Mouse (Mus musculus): ENCODE measurements around the gene Fmo2. TPM values are rescaled to one million over a fixed set of nuclear protein-coding genes. Genes with fewer than 3 reads are reported as not detected.

Fmo2 gene
- polyA plus RNA-seq, 1 experiment from 2014 or later, result 0.55 TPM

DNA sequence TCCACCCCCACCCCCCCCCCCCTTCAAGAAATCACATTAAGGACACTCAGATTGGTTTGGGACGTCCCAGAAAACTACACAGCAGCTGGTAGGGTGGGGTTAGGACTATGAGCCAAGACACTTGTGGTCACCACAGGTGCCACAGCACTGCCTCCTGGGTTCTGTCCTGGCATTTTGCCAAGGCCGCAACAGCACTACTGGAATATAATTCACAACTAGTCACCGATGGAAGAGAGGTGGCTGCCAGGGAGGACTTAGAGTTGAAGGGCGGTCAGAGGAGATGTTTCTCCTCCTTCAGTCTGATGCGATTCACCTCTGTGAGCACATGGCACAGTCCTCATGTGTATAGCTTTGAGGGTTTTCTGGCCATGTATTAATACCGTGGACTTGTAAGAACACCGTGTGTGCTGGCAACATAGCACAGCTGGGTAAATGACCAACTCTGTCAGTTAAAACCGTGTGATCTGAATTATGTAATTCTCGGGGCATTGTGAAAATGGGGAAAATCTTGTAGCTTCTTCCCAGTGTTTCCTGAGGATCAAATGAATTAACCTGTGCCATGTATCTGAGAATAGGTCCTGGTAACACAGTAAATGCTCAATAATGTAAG, 38.4 kb downstream of the Fmo2 start:
- H3K4me1 ChIP-seq (ENCODE audit: insufficient read depth), result peaks cover 18% of the 10 kb centered on the region
- no peak overlapping the region for H3K9ac ChIP-seq (replicated peaks)
- DNase-seq (peak; percentile 28), ATAC-seq (no peak)
- no peak for TF ChIP-seq EP300 (IDR thresholded peaks at IDR 0.05; ENCODE audit: low read depth)
- no peak for TF ChIP-seq CTCF (IDR thresholded peaks at IDR 0.05; ENCODE audit: low read depth)
- H3K4me2 ChIP-seq (ENCODE audit: low read depth, low read length), result no peak overlapping the region
- WGBS (ENCODE audit: insufficient replicate concordance), result 67% methylated on average over 9 of the region's 9 CpGs
- H3K36me3 ChIP-seq (replicated peaks; ENCODE audit: insufficient read depth, low read length), result no peaks in the 10 kb centered on the region
- H3K27ac ChIP-seq (ENCODE audit: low read depth), result no peak overlapping the region
- no peak overlapping the region for H3K4me3 ChIP-seq (ENCODE audit: low read depth, low read length)
- no peaks in the 10 kb centered on the region for H3K27me3 ChIP-seq (ENCODE audit: insufficient read depth, low read length)
- no peaks in the 10 kb centered on the region for H3K9me3 ChIP-seq (ENCODE audit: low read length)

DNA sequence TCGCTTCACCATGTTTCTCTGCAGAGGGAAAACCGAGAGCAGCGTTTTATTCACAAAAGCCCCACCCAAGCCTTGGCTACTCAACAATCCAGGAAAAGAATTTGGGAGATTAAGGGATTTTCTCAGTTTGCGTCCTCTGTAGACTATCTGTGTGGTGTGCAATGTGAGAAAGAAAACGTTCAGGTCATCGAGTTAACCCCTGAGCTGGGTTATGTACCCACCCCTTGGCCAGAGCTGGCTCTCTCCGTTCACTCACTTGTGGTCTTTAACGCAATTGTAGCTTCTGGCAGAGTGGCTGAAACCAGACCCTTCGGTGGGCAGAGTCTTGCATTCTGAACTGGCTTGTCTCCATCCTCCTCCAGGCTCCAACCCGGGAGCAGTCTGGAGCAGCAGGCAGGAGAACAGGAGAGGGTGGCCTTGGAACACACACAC, 39.0 kb downstream of the Fmo2 start:
- Histone ChIP-seq H3K9me3 (ENCODE audit: low read length) (no peaks in the 10 kb centered on the region), H3K27ac (ENCODE audit: low read depth) (no peak overlapping the region), H3K4me1 (ENCODE audit: insufficient read depth) (peaks cover 18% of the 10 kb centered on the region), H3K4me3 (ENCODE audit: low read depth, low read length) (no peak overlapping the region), H3K27me3 (ENCODE audit: insufficient read depth, low read length) (no peaks in the 10 kb centered on the region), H3K9ac (replicated peaks) (no peak overlapping the region), H3K36me3 (replicated peaks; ENCODE audit: insufficient read depth, low read length) (no peaks in the 10 kb centered on the region), H3K4me2 (ENCODE audit: low read depth, low read length) (no peak overlapping the region)
- WGBS (ENCODE audit: insufficient replicate concordance), result 61% methylated on average over 10 of the region's 10 CpGs
- DNase-seq (no peak), ATAC-seq (no peak)
- TF ChIP-seq EP300 (IDR thresholded peaks at IDR 0.05; ENCODE audit: low read depth) (no peak), CTCF (IDR thresholded peaks at IDR 0.05; ENCODE audit: low read depth) (no peak)

DNA sequence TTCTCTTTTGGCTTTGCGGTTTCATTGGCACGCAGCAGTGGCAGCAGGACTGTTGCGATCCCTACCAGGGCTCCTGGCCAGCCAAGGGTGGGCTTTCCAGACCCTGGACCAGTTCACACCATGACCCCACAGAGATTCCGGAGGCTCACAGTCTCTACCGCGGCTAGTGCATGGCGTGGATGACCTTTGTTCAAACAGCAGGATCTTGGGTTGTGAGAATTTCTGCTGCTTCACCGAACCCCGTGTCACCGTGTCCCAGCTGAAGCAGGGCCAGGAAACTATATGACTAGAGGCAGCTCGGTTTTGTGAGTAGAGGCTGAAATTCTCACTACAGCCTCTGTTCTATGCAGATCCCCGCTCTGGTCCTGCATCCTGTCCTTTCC, 39.8 kb downstream of the Fmo2 start:
- Histone ChIP-seq H3K9ac (replicated peaks) (no peak overlapping the region), H3K9me3 (ENCODE audit: low read length) (no peaks in the 10 kb centered on the region), H3K27me3 (ENCODE audit: insufficient read depth, low read length) (no peaks in the 10 kb centered on the region), H3K4me3 (ENCODE audit: low read depth, low read length) (no peak overlapping the region), H3K27ac (ENCODE audit: low read depth) (no peak overlapping the region; the same call in 1 of the 2 replicates), H3K4me2 (ENCODE audit: low read depth, low read length) (0 out of 2 replicates have a peak overlapping the region, but pooled peaks have one; percentile 29), H3K36me3 (replicated peaks; ENCODE audit: insufficient read depth, low read length) (no peaks in the 10 kb centered on the region), H3K4me1 (ENCODE audit: insufficient read depth) (peaks cover 20% of the 10 kb centered on the region)
- TF ChIP-seq CTCF (IDR thresholded peaks at IDR 0.05; ENCODE audit: low read depth), result no peak
- TF ChIP-seq EP300 (IDR thresholded peaks at IDR 0.05; ENCODE audit: low read depth), result no peak
- DNase-seq (no peak), ATAC-seq (no peak)
- 55% methylated on average over 12 of the region's 12 CpGs for WGBS (ENCODE audit: insufficient replicate concordance)

DNA sequence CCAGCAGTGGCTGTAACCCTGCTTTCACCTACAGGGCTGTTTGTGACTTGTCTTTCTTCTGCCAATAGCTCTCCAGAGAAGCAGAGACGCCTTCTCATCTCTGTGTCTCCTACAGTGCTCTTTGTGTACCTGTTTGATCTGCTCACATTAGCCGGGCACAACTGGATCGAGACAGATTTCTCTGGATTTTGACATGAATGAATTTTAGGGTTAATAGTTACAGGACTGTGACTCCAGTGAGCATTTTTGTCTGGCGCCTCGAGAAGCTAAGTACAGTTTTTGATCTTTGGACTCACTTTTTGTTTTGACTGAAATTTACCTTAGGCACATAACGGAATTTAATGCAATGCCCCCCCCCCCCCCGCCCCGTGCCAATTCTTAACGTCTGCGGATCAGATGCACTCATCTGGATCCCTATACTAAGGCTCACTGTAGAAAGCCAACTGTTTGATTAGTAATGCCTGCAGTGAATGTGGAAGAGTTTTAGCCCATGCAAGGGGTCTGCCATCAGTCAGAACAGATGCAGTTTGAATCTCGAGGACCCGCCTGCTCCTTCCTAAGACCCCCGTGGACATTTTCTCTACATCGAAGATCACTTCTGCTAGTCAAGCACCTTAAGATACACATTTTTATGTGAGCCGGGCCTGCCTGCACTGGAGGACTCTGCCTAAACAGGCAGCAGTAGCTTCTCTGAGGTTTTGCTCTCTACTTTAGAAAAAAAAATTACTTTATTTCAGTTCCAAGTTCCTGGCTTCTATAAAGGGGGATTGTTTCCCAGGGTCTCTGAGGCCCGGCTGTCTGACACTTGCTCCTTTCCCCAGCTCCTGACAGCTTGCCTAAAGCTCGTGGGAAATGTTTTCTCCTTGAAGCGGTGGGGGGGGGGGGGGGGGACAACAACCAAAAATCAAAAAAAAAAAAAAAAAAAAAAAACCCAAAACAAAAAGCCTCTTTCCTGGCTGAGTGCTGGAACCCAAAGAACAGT, 40.5 kb downstream of the Fmo2 start:
- no peak overlapping the region for H3K9ac ChIP-seq (replicated peaks)
- no peak for DNase-seq
- WGBS (ENCODE audit: insufficient replicate concordance), result 73% methylated on average over 17 of the region's 18 CpGs

DNA sequence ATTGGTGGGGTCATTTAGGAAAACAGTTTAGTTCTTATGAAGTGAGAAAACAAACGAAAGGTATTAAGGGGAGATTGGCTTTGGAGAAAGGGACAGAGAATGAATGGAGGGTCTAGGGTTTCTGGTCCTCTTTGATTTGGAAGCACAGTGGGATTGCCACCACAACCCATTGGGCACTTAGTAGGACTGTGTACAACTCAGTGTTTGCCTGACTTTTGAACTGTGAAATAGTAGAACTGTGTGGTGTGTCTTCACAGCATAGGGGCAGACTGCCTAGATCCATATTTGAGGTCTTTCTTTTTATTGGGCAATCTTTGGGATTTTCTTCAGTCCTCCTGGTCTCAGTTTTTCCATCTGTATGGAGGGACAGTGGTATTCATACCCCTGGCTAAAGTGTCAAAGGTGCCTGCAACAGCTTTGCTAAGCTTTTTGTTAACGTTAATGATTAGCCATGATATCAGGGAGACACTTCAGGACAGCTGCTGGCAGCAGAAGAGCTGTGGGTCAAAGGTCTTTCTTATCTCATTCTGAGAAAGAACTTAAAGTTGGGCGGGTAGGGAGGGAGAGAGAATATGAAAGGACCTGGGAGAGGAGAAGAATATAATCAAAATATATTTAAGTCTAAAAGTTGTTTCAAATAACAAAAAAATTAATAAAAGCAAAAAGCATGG, 44.6 kb downstream of the Fmo2 start:
- Histone ChIP-seq H3K9me3 (ENCODE audit: low read length) (no peaks in the 10 kb centered on the region), H3K36me3 (replicated peaks; ENCODE audit: insufficient read depth, low read length) (no peaks in the 10 kb centered on the region), H3K27me3 (ENCODE audit: insufficient read depth, low read length) (no peaks in the 10 kb centered on the region), H3K4me2 (ENCODE audit: low read depth, low read length) (no peak overlapping the region), H3K9ac (replicated peaks) (no peak overlapping the region), H3K4me3 (ENCODE audit: low read depth, low read length) (no peak overlapping the region), H3K27ac (ENCODE audit: low read depth) (no peak overlapping the region), H3K4me1 (ENCODE audit: insufficient read depth) (peaks cover 14% of the 10 kb centered on the region)
- ATAC-seq (peak; percentile 81), DNase-seq (no peak)
- TF ChIP-seq EP300 (IDR thresholded peaks at IDR 0.05; ENCODE audit: low read depth) (no peak), CTCF (IDR thresholded peaks at IDR 0.05; ENCODE audit: low read depth) (no peak)
- 37% methylated on average over 3 of the region's 3 CpGs for WGBS (ENCODE audit: insufficient replicate concordance)

More for the DNA sequence above, 40.5 kb downstream of the Fmo2 start:
- H3K36me3 ChIP-seq (replicated peaks; ENCODE audit: insufficient read depth, low read length), result no peaks in the 10 kb centered on the region
- H3K27ac ChIP-seq (ENCODE audit: low read depth), result no peak overlapping the region
- TF ChIP-seq EP300 (IDR thresholded peaks at IDR 0.05; ENCODE audit: low read depth), result no peak
- H3K4me1 ChIP-seq (ENCODE audit: insufficient read depth), result peaks cover 25% of the 10 kb centered on the region
- H3K9me3 ChIP-seq (ENCODE audit: low read length), result no peaks in the 10 kb centered on the region
- ATAC-seq, result no peak
- no peak overlapping the region for H3K4me3 ChIP-seq (ENCODE audit: low read depth, low read length)
- 0 out of 2 replicates have a peak overlapping the region, but pooled peaks have one; percentile 29 for H3K4me2 ChIP-seq (ENCODE audit: low read depth, low read length)
- H3K27me3 ChIP-seq (ENCODE audit: insufficient read depth, low read length), result no peaks in the 10 kb centered on the region

DNA sequence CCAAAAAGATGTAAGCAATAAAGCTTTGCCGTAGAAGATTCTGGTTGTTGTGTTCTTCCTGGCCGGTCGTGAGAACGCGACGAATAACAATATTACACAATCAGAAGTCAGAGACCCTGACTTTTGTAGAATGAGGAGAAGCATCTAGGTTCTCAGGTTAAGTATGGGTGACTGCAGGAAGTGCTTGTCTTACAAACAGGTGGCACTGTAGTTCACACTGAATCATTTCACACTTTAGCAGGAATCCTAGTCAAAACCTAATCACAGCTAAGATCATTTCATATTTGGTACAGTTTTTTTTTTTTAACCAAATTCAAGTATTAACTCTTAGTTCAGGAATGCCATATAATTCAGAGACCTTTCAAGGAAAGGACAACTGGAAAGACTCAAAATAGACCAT, 51.0 kb downstream of the Fmo2 start:
- DNase-seq (no peak), ATAC-seq (no peak)
- no peak overlapping the region for H3K4me2 ChIP-seq (ENCODE audit: low read depth, low read length)
- no peaks in the 10 kb centered on the region for H3K4me1 ChIP-seq (ENCODE audit: insufficient read depth)
- H3K4me3 ChIP-seq (ENCODE audit: low read depth, low read length), result no peak overlapping the region
- H3K27me3 ChIP-seq (ENCODE audit: insufficient read depth, low read length), result no peaks in the 10 kb centered on the region
- H3K9ac ChIP-seq (replicated peaks), result no peak overlapping the region
- no peaks in the 10 kb centered on the region for H3K9me3 ChIP-seq (ENCODE audit: low read length)
- 87% methylated on average over 6 of the region's 6 CpGs for WGBS (ENCODE audit: insufficient replicate concordance)
- TF ChIP-seq EP300 (IDR thresholded peaks at IDR 0.05; ENCODE audit: low read depth) (no peak), CTCF (IDR thresholded peaks at IDR 0.05; ENCODE audit: low read depth) (no peak)
- H3K27ac ChIP-seq (ENCODE audit: low read depth), result no peak overlapping the region
- H3K36me3 ChIP-seq (replicated peaks; ENCODE audit: insufficient read depth, low read length), result no peaks in the 10 kb centered on the region
